Mouse (Mus musculus): ENCODE data around the gene Sdr42e1. TPM values are rescaled to one million over a fixed set of nuclear protein-coding genes. Genes with fewer than 3 reads are reported as not detected.

The Sdr42e1 gene
- 1 to 10 TPM; 1.2 to 2.0 TPM for total RNA-seq (2023)

GRCm38 (mm10) chr8:117673430-117673830 is at the start of gene Sdr42e1:
Gene Sdr42e1 (minus strand): TSS chr8:117673689.

GRCm38 (mm10) chr8:117701859-117702258 is 28.4 kb upstream of the Sdr42e1 start, which contains the start of gene Hsd17b2:
Gene Hsd17b2 (plus strand): TSS chr8:117701904.

Other genes with a start within 250 kb of the Sdr42e1 start
- gene Plcg2, start 175.4 kb downstream of the Sdr42e1 start, total RNA-seq (2023), result 100 to 1,000 TPM; 192 to 210 TPM
- 1 to 10 TPM in 1 of 2 experiments, under 1 TPM in 1; 0.77 to 1.6 TPM for gene Hsd17b2, start 28.2 kb upstream of the Sdr42e1 start, total RNA-seq (2023)
- gene Mphosph6, start 128.3 kb upstream of the Sdr42e1 start, total RNA-seq (2023), result 10 to 100 TPM in 1 of 2 experiments, 1 to 10 TPM in 1; 9.2 to 11.4 TPM